In genomic region chr9:48823319-48823705, GRCm38 (mm10) we compare ENCODE assay signal across 15 mouse cellular contexts. TPM values are rescaled to one million over a fixed set of nuclear protein-coding genes. Genes with fewer than 3 reads are reported as not detected.
DNase-seq lines count a peak whose midpoint lies in the region; ATAC-seq and TF ChIP-seq lines count a peak whose summit lies in the region.
"Had no signal": no experiment of that assay in that cellular context is flagged by ENCODE, and none has a peak within 500 bp of the region (broad histone marks: within the 10 kb centered on the region; RNA-seq: fewer than 3 reads in every experiment).

No protein-coding gene starts in this region.

- ATAC-seq in embryonic facial prominence, embryonic 14.5 days (ENCODE audit: low read depth): no peak
- no peak for ATAC-seq in kidney, embryonic 15.5 days (replicated peaks; ENCODE audit: low FRiP score)
- ATAC-seq: liver, embryonic 12.5 days had no signal

- H3K27me3 ChIP-seq in CH12.LX (replicated peaks): no peaks in the 10 kb centered on the region
- peaks cover 18% of the 10 kb centered on the region; the same call in 1 of the 2 replicates for H3K27me3 ChIP-seq in embryonic facial prominence, embryonic 14.5 days (replicated peaks; ENCODE audit: control insufficient read depth, insufficient read depth, low read length)
- H3K27me3 ChIP-seq in kidney, embryonic 15.5 days: peaks cover 42% of the 10 kb centered on the region

- TF ChIP-seq RAD21 in CH12.LX (IDR thresholded peaks at IDR 0.05; ENCODE audit: low read depth, low read length): no peak

- peak overlapping the region; percentile 67 for H3K4me2 ChIP-seq in CH12.LX (ENCODE audit: insufficient read depth, low read depth, poor library complexity, severe bottlenecking)
- H3K4me2 ChIP-seq in embryonic facial prominence, embryonic 14.5 days (ENCODE audit: low read depth, low read length): peak overlapping the region; percentile 32
- no peak overlapping the region for H3K4me2 ChIP-seq in kidney, embryonic 15.5 days
- H3K4me2 ChIP-seq: heart, embryonic 13.5 days; liver, embryonic 12.5 days had no signal

- no peak for TF ChIP-seq CTCF in gastrocnemius, adult 2 months (IDR thresholded peaks at IDR 0.05)
- no peak for TF ChIP-seq CTCF in layer of hippocampus, adult 2 months (conservative IDR thresholded peaks at IDR 0.05)
- TF ChIP-seq CTCF in CH12.LX (conservative IDR thresholded peaks at IDR 0.05 in 1 of 2, IDR thresholded peaks at IDR 0.05 in 1 of 2; ENCODE audit: low read depth in 2 of 2, low read length in 2 of 2): no peak

- DNase-seq in gastrocnemius, adult 2 months: peak; percentile 62
- no peak for DNase-seq in gastrocnemius, postnatal 14 days
- DNase-seq in layer of hippocampus, adult 2 months (ENCODE audit: low spot score in 2 of 2): no peak
- DNase-seq in layer of hippocampus, adult 8-10 months (ENCODE audit: low spot score in 2 of 2): no peak
- no peak for DNase-seq in CH12.LX (ENCODE audit: extremely low read depth)
- no peak for DNase-seq in embryonic facial prominence, embryonic 14.5 days (ENCODE audit: low spot score)
- DNase-seq in frontal cortex, postnatal 14 days (ENCODE audit: low spot score in 2 of 2): no peak
- DNase-seq: adrenal gland, adult 8-10 months; cerebellum, postnatal 14 days; kidney, adult 11 months; kidney, postnatal 14 days; right cerebral cortex, adult 18-20 months had no signal

- intact Hi-C loops in gastrocnemius, adult 2 months (cut with DNase I): no loop called here
- intact Hi-C loops in gastrocnemius, postnatal 14 days (cut with DNase I; ENCODE audit: low total_unique reads): no loop called here

- dilution Hi-C loops in CH12.LX (cut with MboI; ENCODE audit: extremely low pct_ligation_motif_present, extremely low pct_unique_long_range_greater_than_20kb, low sequenced_read_pairs): no loop called here

- TF ChIP-seq POLR2A in CH12.LX (IDR thresholded peaks at IDR 0.05; ENCODE audit: low read depth, low read length): no peak; the same call in 1 of the 2 replicates

- H3K27ac ChIP-seq in gastrocnemius, adult 2 months: peak overlapping the region; percentile 96
- H3K27ac ChIP-seq in layer of hippocampus, adult 2 months: peak overlapping the region; percentile 63; the same call in 1 of the 2 replicates
- H3K27ac ChIP-seq in CH12.LX (ENCODE audit: insufficient read depth, low read depth): peak overlapping the region; percentile 99
- H3K27ac ChIP-seq in embryonic facial prominence, embryonic 14.5 days (replicated peaks; ENCODE audit: low read depth, low read length): no peak overlapping the region
- no peak overlapping the region for H3K27ac ChIP-seq in kidney, embryonic 15.5 days
- H3K27ac ChIP-seq: heart, embryonic 13.5 days; liver, embryonic 12.5 days had no signal

- 16% methylated on average over 7 of the region's 7 CpGs for WGBS in embryonic facial prominence, embryonic 14.5 days
- WGBS in kidney, embryonic 15.5 days: 13% methylated on average over 7 of the region's 7 CpGs

- H3K36me3 ChIP-seq in CH12.LX (replicated peaks in 1 of 2; ENCODE audit: control insufficient read depth in 1 of 2, insufficient read depth in 1 of 2, low read length in 1 of 2): no peaks in the 10 kb centered on the region
- H3K36me3 ChIP-seq in embryonic facial prominence, embryonic 14.5 days (ENCODE audit: control insufficient read depth, insufficient read depth, low read length): no peaks in the 10 kb centered on the region
- no peaks in the 10 kb centered on the region for H3K36me3 ChIP-seq in kidney, embryonic 15.5 days
- H3K36me3 ChIP-seq: heart, embryonic 13.5 days; liver, embryonic 12.5 days had no signal

- peak overlapping the region; percentile 69 for H3K4me3 ChIP-seq in gastrocnemius, adult 2 months
- peak overlapping the region; percentile 28; the same call in 1 of the 2 replicates for H3K4me3 ChIP-seq in layer of hippocampus, adult 2 months
- peak overlapping the region; percentile 52 to 68 (median 54) for H3K4me3 ChIP-seq in CH12.LX (replicated peaks in 1 of 3; ENCODE audit: low read depth in 2 of 3, low read length in 2 of 3, poor library complexity in 1 of 3)
- no peak overlapping the region for H3K4me3 ChIP-seq in embryonic facial prominence, embryonic 14.5 days (ENCODE audit: low read depth, low read length)
- H3K4me3 ChIP-seq in kidney, embryonic 15.5 days (replicated peaks): no peak overlapping the region
- H3K4me3 ChIP-seq: heart, embryonic 13.5 days; liver, embryonic 12.5 days had no signal

- H3K79me2 ChIP-seq in CH12.LX (replicated peaks; ENCODE audit: control insufficient read depth, extremely low read depth, insufficient read depth, poor library complexity, severe bottlenecking): peaks cover 6% of the 10 kb centered on the region

- TF ChIP-seq EP300 in CH12.LX (IDR thresholded peaks at IDR 0.05; ENCODE audit: low read length): no peak

- H3K9me3 ChIP-seq in CH12.LX (replicated peaks; ENCODE audit: low read length): no peaks in the 10 kb centered on the region
- H3K9me3 ChIP-seq in embryonic facial prominence, embryonic 14.5 days (ENCODE audit: control insufficient read depth, low read length): no peaks in the 10 kb centered on the region
- H3K9me3 ChIP-seq in kidney, embryonic 15.5 days (replicated peaks): no peaks in the 10 kb centered on the region
- H3K9me3 ChIP-seq: heart, embryonic 13.5 days; liver, embryonic 12.5 days had no signal

- peaks cover 41 to 81% of the 10 kb centered on the region in 2 experiments for H3K4me1 ChIP-seq in CH12.LX (ENCODE audit: control insufficient read depth in 1 of 2, insufficient read depth in 2 of 2)
- H3K4me1 ChIP-seq in embryonic facial prominence, embryonic 14.5 days (ENCODE audit: control insufficient read depth, insufficient read depth, low read length): peaks cover 31% of the 10 kb centered on the region
- H3K4me1 ChIP-seq in kidney, embryonic 15.5 days: peaks cover 11% of the 10 kb centered on the region; the same call in 1 of the 2 replicates

- in situ Hi-C loops in CH12.LX (cut with MboI; ENCODE audit: low pct_ligation_motif_present, low pct_unique_long_range_greater_than_20kb, low sequenced_read_pairs): no loop called here

- H3K9ac ChIP-seq in CH12.LX (ENCODE audit: insufficient read depth, low read depth): peak overlapping the region; percentile 52
- H3K9ac ChIP-seq in embryonic facial prominence, embryonic 14.5 days (ENCODE audit: low read depth, low read length): no peak overlapping the region
- no peak overlapping the region for H3K9ac ChIP-seq in kidney, embryonic 15.5 days
- H3K9ac ChIP-seq: heart, embryonic 13.5 days; liver, embryonic 12.5 days had no signal

TF ChIP-seq in CH12.LX, 34 proteins besides CTCF, POLR2A, EP300 and RAD21:
- TF ChIP-seq MEF2A (IDR thresholded peaks at IDR 0.05; ENCODE audit: borderline replicate concordance, low read depth, low read length) (no peak), GABPA (IDR thresholded peaks at IDR 0.05; ENCODE audit: insufficient replicate concordance, low read depth, low read length) (no peak), MAZ (IDR thresholded peaks at IDR 0.05; ENCODE audit: low read depth, low read length) (no peak), USF1 (IDR thresholded peaks at IDR 0.05; ENCODE audit: low read depth, low read length) (no peak)
TF ChIP-seq in CH12.LX: peak in this region for 0.

RNA-seq across cellular contexts. Expression of gene Zbtb16, which starts 12.7 kb away (rescaled TPM):
- total RNA-seq in gastrocnemius, adult 2 months (2021): 100 to 1,000 TPM; 163 to 166 TPM
- 100 to 1,000 TPM in 1 of 2 experiments, 10 to 100 TPM in 1; 70.1 to 157 TPM for total RNA-seq in gastrocnemius, postnatal 14 days (2021)
- total RNA-seq in layer of hippocampus, adult 2 months (2021): 100 to 1,000 TPM; 143 to 149 TPM
- 100 to 1,000 TPM; 118 to 146 (median 137) TPM for total RNA-seq in layer of hippocampus, adult 8-10 months (2022)
- total RNA-seq in CH12.LX (2012; rRNA removed): 1.7 and 3.0 TPM in 2 replicates
- 0.34 TPM in 2 replicates for total RNA-seq in CH12.LX (2014; rRNA removed)
- polyA plus RNA-seq in CH12.LX (2012; ENCODE audit: insufficient read length, low read depth): 0.90 and 1.0 TPM in 2 replicates
- polyA plus RNA-seq in embryonic facial prominence, embryonic 14.5 days (2014; fragmentation: Nextera tagmentation; extraction: Ambion mirVana): 2.2 and 4.1 TPM in 2 replicates
- polyA plus RNA-seq in kidney, embryonic 15.5 days (2015; fragmentation: Nextera tagmentation; extraction: Ambion mirVana): 1.2 and 2.1 TPM in 2 replicates

Comparison
In these comparisons a context has a peak if more than half of its experiments do, and no peak if none do; other contexts are left out.
1. H3K27ac ChIP-seq: peak in gastrocnemius, adult 2 months (single experiment), layer of hippocampus, adult 2 months (single experiment) and CH12.LX (single experiment); none in embryonic facial prominence, embryonic 14.5 days (single experiment) and kidney, embryonic 15.5 days (single experiment).
2. H3K4me3 ChIP-seq: peak in gastrocnemius, adult 2 months (single experiment), layer of hippocampus, adult 2 months (single experiment) and CH12.LX (3 of 3); none in embryonic facial prominence, embryonic 14.5 days (single experiment) and kidney, embryonic 15.5 days (single experiment).
3. RNA of gene Zbtb16, which starts 12.7 kb away (total RNA-seq): 163 to 166 TPM in gastrocnemius, adult 2 months, 70.1 to 157 TPM in gastrocnemius, postnatal 14 days, 143 to 149 TPM in layer of hippocampus, adult 2 months and 118 to 146 TPM in layer of hippocampus, adult 8-10 months; 0.34 to 3.0 TPM in CH12.LX; every median in the first group is over 10 times any median in the second.